Mouse (Mus musculus): Measurements from ENCODE around the gene Ptov1. TPM values are rescaled to one million over a fixed set of nuclear protein-coding genes. Genes with fewer than 3 reads are reported as not detected.

Gene Ptov1
- polyA plus RNA-seq (2015; fragmentation: Nextera tagmentation; extraction: Ambion mirVana) = 112 and 114 TPM in 2 replicates

- ATAC-seq = peak; percentile 89
- WGBS = 3% methylated on average over 29 of the region's 29 CpGs
These were observed at the start of gene Ptov1 for GRCm38 (mm10) chr7:44869697-44870528. Ptov1 (minus strand) TSS chr7:44869788.

DNA sequence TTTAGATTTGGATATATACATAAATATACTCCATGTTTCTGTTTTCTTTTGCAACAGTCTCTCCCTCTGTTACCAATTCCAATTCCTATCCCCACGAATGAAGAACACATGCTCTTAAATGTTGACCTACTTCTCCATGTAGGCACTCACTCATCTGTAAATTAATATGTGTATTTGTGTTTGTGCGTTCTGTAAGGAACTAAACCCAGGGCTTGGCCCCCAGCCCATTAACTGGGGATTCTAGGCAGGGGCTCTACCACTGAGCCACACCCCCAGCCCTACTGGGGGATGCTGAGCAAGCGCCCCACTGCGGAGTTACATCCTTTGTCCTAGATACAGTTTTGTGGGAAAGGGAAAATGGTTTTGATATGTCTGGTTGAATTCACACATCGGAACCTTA, 49.5 kb upstream of the Ptov1 start:
- 0 out of 2 replicates have a peak overlapping the region, but pooled peaks have one; percentile 7 for H3K9ac ChIP-seq (ENCODE audit: low read depth, low read length)
- no peak for TF ChIP-seq CTCF (IDR thresholded peaks at IDR 0.05; ENCODE audit: low read depth)
- no peaks in the 10 kb centered on the region for H3K9me3 ChIP-seq (ENCODE audit: control insufficient read depth)
- 88% methylated on average over 5 of the region's 5 CpGs for WGBS
- H3K27me3 ChIP-seq (replicated peaks; ENCODE audit: control insufficient read depth, insufficient read depth, low read length) = no peaks in the 10 kb centered on the region
- no peak for ATAC-seq
- no peak overlapping the region for H3K27ac ChIP-seq (ENCODE audit: low read depth, low read length)
- peaks cover 52% of the 10 kb centered on the region for H3K36me3 ChIP-seq (ENCODE audit: control insufficient read depth, insufficient read depth)
- H3K4me1 ChIP-seq (replicated peaks; ENCODE audit: control insufficient read depth, insufficient read depth, low read length) = no peaks in the 10 kb centered on the region
- H3K4me3 ChIP-seq (ENCODE audit: low read depth, low read length) = no peak overlapping the region
- H3K4me2 ChIP-seq (replicated peaks; ENCODE audit: low read depth) = no peak overlapping the region

More at GRCm38 (mm10) chr7:44869697-44870528, at the start of gene Ptov1:
- Histone ChIP-seq H3K9ac (ENCODE audit: low read depth, low read length) (peak within 1 kb of the TSS; percentile 95), H3K4me3 (ENCODE audit: low read depth, low read length) (peak within 1 kb of the TSS; percentile 86), H3K9me3 (ENCODE audit: control insufficient read depth) (no peaks in the 10 kb centered on the region), H3K4me1 (replicated peaks; ENCODE audit: control insufficient read depth, insufficient read depth, low read length) (peaks cover 27% of the 10 kb centered on the region), H3K4me2 (replicated peaks; ENCODE audit: low read depth) (peak within 1 kb of the TSS; percentile 79), H3K36me3 (ENCODE audit: control insufficient read depth, insufficient read depth) (peaks cover 4% of the 10 kb centered on the region), H3K27me3 (replicated peaks; ENCODE audit: control insufficient read depth, insufficient read depth, low read length) (no peaks in the 10 kb centered on the region), H3K27ac (ENCODE audit: low read depth, low read length) (peak within 1 kb of the TSS; percentile 98)
- peak; percentile 20; the same call in 1 of the 2 replicates for TF ChIP-seq CTCF (IDR thresholded peaks at IDR 0.05; ENCODE audit: low read depth)

DNA sequence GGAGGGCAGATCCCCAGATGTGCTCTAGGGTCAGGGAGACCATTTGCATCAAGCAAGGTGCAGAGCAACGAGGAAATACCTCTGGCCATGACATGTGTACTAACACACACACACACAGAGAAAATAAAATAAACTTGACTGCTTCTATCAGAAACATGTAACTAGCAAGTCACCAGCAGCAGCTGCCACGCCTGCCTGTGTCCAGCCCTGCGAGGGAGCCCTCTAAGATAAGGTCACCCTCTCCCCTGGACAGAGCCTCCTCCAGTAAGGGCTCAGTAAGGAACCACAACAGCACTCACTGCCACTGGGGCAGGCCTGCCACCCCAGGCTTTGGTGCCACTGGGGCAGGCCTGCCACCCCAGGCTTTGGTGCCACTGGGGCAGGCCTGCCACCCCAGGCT, 48.6 kb upstream of the Ptov1 start:
- Histone ChIP-seq H3K9ac (ENCODE audit: low read depth, low read length) (no peak overlapping the region), H3K4me3 (ENCODE audit: low read depth, low read length) (no peak overlapping the region), H3K36me3 (ENCODE audit: control insufficient read depth, insufficient read depth) (peaks cover 51% of the 10 kb centered on the region), H3K4me2 (replicated peaks; ENCODE audit: low read depth) (no peak overlapping the region), H3K4me1 (replicated peaks; ENCODE audit: control insufficient read depth, insufficient read depth, low read length) (no peaks in the 10 kb centered on the region), H3K27ac (ENCODE audit: low read depth, low read length) (no peak overlapping the region), H3K9me3 (ENCODE audit: control insufficient read depth) (no peaks in the 10 kb centered on the region), H3K27me3 (replicated peaks; ENCODE audit: control insufficient read depth, insufficient read depth, low read length) (no peaks in the 10 kb centered on the region)
- WGBS = 57% methylated on average over 3 of the region's 3 CpGs
- no peak for TF ChIP-seq CTCF (IDR thresholded peaks at IDR 0.05; ENCODE audit: low read depth)
- ATAC-seq = no peak

- Histone ChIP-seq H3K4me2 (replicated peaks; ENCODE audit: low read depth) (no peak overlapping the region), H3K27ac (ENCODE audit: low read depth, low read length) (no peak overlapping the region), H3K36me3 (ENCODE audit: control insufficient read depth, insufficient read depth) (peaks cover 52% of the 10 kb centered on the region), H3K4me1 (replicated peaks; ENCODE audit: control insufficient read depth, insufficient read depth, low read length) (no peaks in the 10 kb centered on the region), H3K9me3 (ENCODE audit: control insufficient read depth) (no peaks in the 10 kb centered on the region), H3K27me3 (replicated peaks; ENCODE audit: control insufficient read depth, insufficient read depth, low read length) (no peaks in the 10 kb centered on the region), H3K9ac (ENCODE audit: low read depth, low read length) (no peak overlapping the region), H3K4me3 (ENCODE audit: low read depth, low read length) (no peak overlapping the region)
- TF ChIP-seq CTCF (IDR thresholded peaks at IDR 0.05; ENCODE audit: low read depth) = no peak
- whole genome bisulfite sequencing = 88% methylated on average over 4 of the region's 4 CpGs
- ATAC-seq = no peak
These were observed 47.3 kb upstream of the Ptov1 start for GRCm38 (mm10) chr7:44916881-44917280.

GRCm38 (mm10) chr7:44916191-44916590, 46.6 kb upstream of the Ptov1 start:
- Histone ChIP-seq H3K4me3 (ENCODE audit: low read depth, low read length) (no peak overlapping the region), H3K4me2 (replicated peaks; ENCODE audit: low read depth) (no peak overlapping the region), H3K27ac (ENCODE audit: low read depth, low read length) (no peak overlapping the region), H3K4me1 (replicated peaks; ENCODE audit: control insufficient read depth, insufficient read depth, low read length) (no peaks in the 10 kb centered on the region), H3K9me3 (ENCODE audit: control insufficient read depth) (no peaks in the 10 kb centered on the region), H3K9ac (ENCODE audit: low read depth, low read length) (no peak overlapping the region), H3K27me3 (replicated peaks; ENCODE audit: control insufficient read depth, insufficient read depth, low read length) (no peaks in the 10 kb centered on the region), H3K36me3 (ENCODE audit: control insufficient read depth, insufficient read depth) (peaks cover 53% of the 10 kb centered on the region)
- WGBS = 86% methylated on average over 6 of the region's 6 CpGs
- no peak for ATAC-seq
- TF ChIP-seq CTCF (IDR thresholded peaks at IDR 0.05; ENCODE audit: low read depth) = no peak

DNA sequence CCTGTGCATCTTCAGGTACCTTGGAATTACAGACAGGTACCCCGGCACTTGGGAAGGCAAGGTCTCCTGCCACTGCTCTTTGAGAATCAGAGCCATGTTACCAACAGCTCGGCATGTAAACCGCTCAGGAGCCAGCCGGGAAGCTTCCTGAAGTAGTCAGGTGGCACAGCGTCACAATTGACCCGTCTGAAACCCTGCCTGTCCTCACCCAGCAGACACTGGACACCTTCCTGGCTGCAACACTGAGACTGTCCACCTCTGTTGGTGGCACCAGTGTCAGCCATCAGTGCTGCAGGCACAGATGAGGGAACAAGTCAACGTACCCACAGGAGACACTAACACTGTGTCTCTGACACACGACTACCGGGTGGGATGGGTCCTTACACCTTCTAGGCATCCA, 45.7 kb upstream of the Ptov1 start:
- Histone ChIP-seq H3K27ac (ENCODE audit: low read depth, low read length) (no peak overlapping the region), H3K27me3 (replicated peaks; ENCODE audit: control insufficient read depth, insufficient read depth, low read length) (no peaks in the 10 kb centered on the region), H3K9me3 (ENCODE audit: control insufficient read depth) (no peaks in the 10 kb centered on the region), H3K4me2 (replicated peaks; ENCODE audit: low read depth) (no peak overlapping the region), H3K4me1 (replicated peaks; ENCODE audit: control insufficient read depth, insufficient read depth, low read length) (no peaks in the 10 kb centered on the region), H3K36me3 (ENCODE audit: control insufficient read depth, insufficient read depth) (peaks cover 59% of the 10 kb centered on the region), H3K9ac (ENCODE audit: low read depth, low read length) (no peak overlapping the region), H3K4me3 (ENCODE audit: low read depth, low read length) (no peak overlapping the region)
- no peak for TF ChIP-seq CTCF (IDR thresholded peaks at IDR 0.05; ENCODE audit: low read depth)
- WGBS = 92% methylated on average over 9 of the region's 9 CpGs
- no peak for ATAC-seq

Data from intestine, postnatal 0 days (tissue).